In the genomic region with DNA sequence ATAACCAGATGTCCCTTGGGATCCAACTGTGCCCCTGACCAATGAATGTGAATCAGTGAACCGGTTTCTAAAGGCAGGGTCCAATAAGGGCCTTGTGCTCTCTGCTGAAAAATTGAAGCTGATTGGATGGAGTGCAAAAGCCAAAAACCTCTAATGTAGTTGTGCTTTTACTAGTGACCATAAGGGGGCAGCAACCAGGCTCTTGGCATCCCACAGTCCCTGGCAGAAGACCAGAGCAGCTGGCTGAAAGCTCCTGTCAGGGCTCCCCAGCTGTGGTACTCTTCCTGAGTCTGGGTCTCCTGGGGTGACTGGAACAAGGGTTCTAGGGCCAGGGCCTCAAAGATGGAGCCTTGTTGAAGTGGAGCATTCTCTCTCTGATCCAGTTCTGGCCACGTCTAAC, we compare ENCODE assay signal across 7 mouse cellular contexts. TPM values are rescaled to one million over a fixed set of nuclear protein-coding genes. Genes with fewer than 3 reads are reported as not detected.
DNase-seq lines count a peak whose midpoint lies in the region; ATAC-seq and TF ChIP-seq lines count a peak whose summit lies in the region.

No protein-coding gene starts in this region.

- intact Hi-C loops in gastrocnemius, adult 2 months (cut with DNase I): loop anchor here (2.0 to 10.0 kb wide), 2 partner anchors 13 to 111 kb away; partner anchors contain the start of genes Dvl1 and Ube2j2

- TF ChIP-seq CTCF in gastrocnemius, adult 2 months (IDR thresholded peaks at IDR 0.05): peak; percentile 84

- no peaks in the 10 kb centered on the region for H3K27me3 ChIP-seq in megakaryocyte, embryonic 14.5 days (replicated peaks)

- H3K4me3 ChIP-seq in gastrocnemius, adult 2 months: peak overlapping the region; percentile 45
- peak overlapping the region; percentile 38 for H3K4me3 ChIP-seq in megakaryocyte, embryonic 14.5 days (replicated peaks)

- DNase-seq in ZHBTc4 (ENCODE audit: low read depth, low spot score): peak; percentile 85
- DNase-seq in gastrocnemius, adult 2 months: peak; percentile 93
- DNase-seq in hindlimb bud, embryonic 11.5 days (ENCODE audit: extremely low spot score, low read depth, low spot score): peak; percentile 61
- DNase-seq in left cerebral cortex, adult 8-10 months (ENCODE audit: low spot score in 2 of 2): peak; percentile 36 to 75
- DNase-seq in right cerebral cortex, adult 2 months (ENCODE audit: low spot score in 2 of 2): peak; percentile 60 to 74

- no peaks in the 10 kb centered on the region for H3K9me3 ChIP-seq in megakaryocyte, embryonic 14.5 days

- peak; percentile 48 for ATAC-seq in common myeloid progenitor, adult 5-6 weeks (replicated peaks; ENCODE audit: low read depth, poor library complexity, severe bottlenecking)

- peaks cover 16% of the 10 kb centered on the region for H3K36me3 ChIP-seq in megakaryocyte, embryonic 14.5 days (replicated peaks; ENCODE audit: low read length)

- H3K27ac ChIP-seq in gastrocnemius, adult 2 months: peak overlapping the region; percentile 86

- H3K4me1 ChIP-seq in megakaryocyte, embryonic 14.5 days: peaks cover 60% of the 10 kb centered on the region

RNA-seq across cellular contexts. Expression of gene Aurkaip1, which starts 2.8 kb away (rescaled TPM):
- total RNA-seq in common myeloid progenitor, adult 5-6 weeks (2017): 89.9 and 123 TPM in 2 replicates
- 10 to 100 TPM; 74.0 to 89.8 TPM for total RNA-seq in gastrocnemius, adult 2 months (2021)
- total RNA-seq in left cerebral cortex, adult 8-10 months (2022): 100 to 1,000 TPM; 101 to 109 (median 102) TPM
- polyA plus RNA-seq in megakaryocyte, embryonic 14.5 days (2012; ENCODE audit: insufficient read depth, low replicate concordance): 60.6 and 341 TPM in 2 replicates

RNA-seq across cellular contexts. Expression of gene Mxra8, which starts 5.6 kb away (rescaled TPM):
- total RNA-seq in common myeloid progenitor, adult 5-6 weeks (2017): not detected in 2 replicates
- total RNA-seq in gastrocnemius, adult 2 months (2021): 10 to 100 TPM; 26.4 to 31.3 TPM
- total RNA-seq in left cerebral cortex, adult 8-10 months (2022): 10 to 100 TPM in 1 of 4 experiments, 1 to 10 TPM in 3; 8.9 to 10.3 (median 9.3) TPM
- 0.13 TPM in 1 of 2 replicates, not detected in the other for polyA plus RNA-seq in megakaryocyte, embryonic 14.5 days (2012; ENCODE audit: insufficient read depth, low replicate concordance)

RNA-seq across cellular contexts. Expression of gene Dvl1, which starts 13.4 kb away (rescaled TPM):
- 9.2 and 11.4 TPM in 2 replicates for total RNA-seq in common myeloid progenitor, adult 5-6 weeks (2017)
- 100 to 1,000 TPM; 116 to 122 TPM for total RNA-seq in gastrocnemius, adult 2 months (2021)
- total RNA-seq in left cerebral cortex, adult 8-10 months (2022): 10 to 100 TPM; 81.1 to 86.5 (median 81.4) TPM
- polyA plus RNA-seq in megakaryocyte, embryonic 14.5 days (2012; ENCODE audit: insufficient read depth, low replicate concordance): 29.5 and 68.0 TPM in 2 replicates

RNA-seq across cellular contexts. Expression of gene Ccnl2, which starts 21.5 kb away (rescaled TPM):
- total RNA-seq in common myeloid progenitor, adult 5-6 weeks (2017): 83.7 and 89.3 TPM in 2 replicates
- 10 to 100 TPM; 26.4 to 27.0 TPM for total RNA-seq in gastrocnemius, adult 2 months (2021)
- total RNA-seq in left cerebral cortex, adult 8-10 months (2022): 10 to 100 TPM; 54.7 to 60.9 (median 57.6) TPM
- 8.4 and 15.4 TPM in 2 replicates for polyA plus RNA-seq in megakaryocyte, embryonic 14.5 days (2012; ENCODE audit: insufficient read depth, low replicate concordance)

RNA-seq across cellular contexts. Expression of gene Tas1r3, which starts 29.3 kb away (rescaled TPM):
- 0.09 TPM in 1 of 2 replicates, not detected in the other for total RNA-seq in common myeloid progenitor, adult 5-6 weeks (2017)
- under 1 TPM; 0.11 to 0.23 TPM for total RNA-seq in gastrocnemius, adult 2 months (2021)
- under 1 TPM in 2 of 4 experiments, not detected in 2; 0.30 to 0.39 TPM for total RNA-seq in left cerebral cortex, adult 8-10 months (2022)
- polyA plus RNA-seq in megakaryocyte, embryonic 14.5 days (2012; ENCODE audit: insufficient read depth, low replicate concordance): 0.22 and 1.7 TPM in 2 replicates

Comparison
In these comparisons a context has a peak if more than half of its experiments do, and no peak if none do; other contexts are left out.
1. Peak in every context shown above with its lines: DNase-seq, ATAC-seq, H3K4me3 ChIP-seq and H3K27ac ChIP-seq.